19 mouse cellular contexts compared by ENCODE assay signal in the genomic region with DNA sequence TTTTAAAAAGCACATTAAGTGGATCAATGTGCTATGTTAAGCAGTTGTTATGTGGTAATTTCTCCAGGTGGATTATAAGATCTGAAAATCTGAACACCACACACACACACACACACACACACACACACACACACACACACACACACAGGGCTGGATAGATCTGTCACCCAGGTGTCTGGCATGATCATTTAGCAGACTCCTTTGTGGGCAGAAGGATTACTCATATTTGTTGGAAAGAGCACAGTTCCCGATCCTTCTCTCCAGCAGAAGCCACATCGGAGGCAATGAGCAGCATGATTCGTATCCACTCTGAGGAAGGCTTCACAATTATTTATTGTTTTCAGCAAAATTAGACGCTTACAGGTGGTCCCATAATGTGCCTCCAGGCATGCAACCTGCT.
DNase-seq lines count a peak whose midpoint lies in the region; ATAC-seq and TF ChIP-seq lines count a peak whose summit lies in the region.
"Had no signal": no experiment of that assay in that cellular context is flagged by ENCODE, and none has a peak within 500 bp of the region (broad histone marks: within the 10 kb centered on the region; RNA-seq: fewer than 3 reads in every experiment).

No protein-coding gene starts in this region.

- peak; percentile 71 for ATAC-seq in frontal cortex, adult (ENCODE audit: low TSS enrichment)
- no peak for ATAC-seq in megakaryocyte, adult 5-6 weeks (ENCODE audit: poor library complexity, severe bottlenecking)
- ATAC-seq: forebrain, embryonic 14.5 days; forebrain, embryonic 16.5 days had no signal

- no peak for TF ChIP-seq CTCF in layer of hippocampus, adult 2 months (conservative IDR thresholded peaks at IDR 0.05)

- peak overlapping the region; percentile 73 for H3K27ac ChIP-seq in layer of hippocampus, adult 2 months
- H3K27ac ChIP-seq: embryonic facial prominence, embryonic 10.5 days; embryonic facial prominence, embryonic 12.5 days; forebrain, embryonic 12.5 days had no signal

- DNase-seq in frontal cortex, postnatal 14 days (ENCODE audit: low spot score in 2 of 2): no peak
- DNase-seq in layer of hippocampus, adult 2 months (ENCODE audit: low spot score in 2 of 2): no peak
- DNase-seq in layer of hippocampus, postnatal 14 days (ENCODE audit: low spot score in 2 of 2): no peak
- peak; percentile 61 for DNase-seq in brain, adult 2 months (ENCODE audit: low read depth, low spot score)
- DNase-seq: adrenal gland, adult 2 months; adrenal gland, postnatal 10 days; adrenal gland, postnatal 25 days; cerebellum, adult 11-12 months; cerebellum, adult 2 months; cerebellum, adult 9-10 months; cerebellum, postnatal 10 days; cerebellum, postnatal 25 days had no signal

- peak overlapping the region; percentile 17; the same call in 1 of the 2 replicates for H3K4me3 ChIP-seq in layer of hippocampus, adult 2 months
- H3K4me3 ChIP-seq: embryonic facial prominence, embryonic 10.5 days; embryonic facial prominence, embryonic 12.5 days; forebrain, embryonic 12.5 days had no signal
